Mouse (Mus musculus): ENCODE data around the gene Atp6v1e1. TPM values are rescaled to one million over a fixed set of nuclear protein-coding genes. Genes with fewer than 3 reads are reported as not detected.
"Not testable (repeated sequence)": the region's sequence is repeated elsewhere in the genome, so short reads cannot be mapped to it uniquely, and the experiment has no call there.

Gene Atp6v1e1
- total RNA-seq, 1 experiment: 126 TPM

GRCm38 (mm10) chr6:120860079-120860478, 37.5 kb upstream of the Atp6v1e1 start:
- no peak for TF ChIP-seq CHD2 (IDR thresholded peaks at IDR 0.05; ENCODE audit: low read depth, low read length)
- no peak for TF ChIP-seq ZC3H11A (IDR thresholded peaks at IDR 0.05; ENCODE audit: borderline replicate concordance, low read depth, low read length)
- no peak for TF ChIP-seq HCFC1 (IDR thresholded peaks at IDR 0.05; ENCODE audit: borderline replicate concordance, insufficient read depth, low read length)
- TF ChIP-seq ZNF384 (IDR thresholded peaks at IDR 0.05; ENCODE audit: low read depth, low read length): no peak
- no peak for TF ChIP-seq MAFK (IDR thresholded peaks at IDR 0.05; ENCODE audit: insufficient read depth, low read depth, low read length)
- no peak overlapping the region for H3K4me3 ChIP-seq (ENCODE audit: insufficient read depth in 1 of 2, low read depth in 1 of 2, low read length in 2 of 2, poor library complexity in 1 of 2, severe bottlenecking in 1 of 2)
- no peaks in the 10 kb centered on the region for H3K9me3 ChIP-seq (ENCODE audit: control insufficient read depth, insufficient read depth, low read depth, low read length)
- no peak for DNase-seq (ENCODE audit: low read depth, low spot score)
- H3K9ac ChIP-seq (ENCODE audit: insufficient read depth, low read depth, low read length, poor library complexity, severe bottlenecking): no peak overlapping the region
- in situ Hi-C loops (cut with MboI; ENCODE audit: low sequenced_read_pairs in 2 of 2, unreplicated experiment in 2 of 2): no loop called here
- H3K27ac ChIP-seq (ENCODE audit: insufficient read depth, low read depth, low read length, poor library complexity, severe bottlenecking): no peak overlapping the region
- peaks cover 3 to 6% of the 10 kb centered on the region in 2 experiments; a peak in 1 of 4 replicates for H3K4me1 ChIP-seq (ENCODE audit: control insufficient read depth in 2 of 2, insufficient read depth in 2 of 2, low read length in 2 of 2, poor library complexity in 1 of 2)
- no peaks in the 10 kb centered on the region; the same call in 1 of the 2 replicates for H3K36me3 ChIP-seq (ENCODE audit: control insufficient read depth, insufficient read depth, low read length, poor library complexity, severe bottlenecking)

GRCm38 (mm10) chr6:120858217-120858711, 35.7 kb upstream of the Atp6v1e1 start:
- in situ Hi-C loops (cut with MboI; ENCODE audit: low sequenced_read_pairs in 2 of 2, unreplicated experiment in 2 of 2): no loop called here
- Histone ChIP-seq H3K9ac (ENCODE audit: insufficient read depth, low read depth, low read length, poor library complexity, severe bottlenecking) (no peak overlapping the region), H3K4me1 (ENCODE audit: control insufficient read depth in 2 of 2, insufficient read depth in 2 of 2, low read length in 2 of 2, poor library complexity in 1 of 2) (peaks cover 3 to 6% of the 10 kb centered on the region in 2 experiments; a peak in 1 of 4 replicates), H3K9me3 (ENCODE audit: control insufficient read depth, insufficient read depth, low read depth, low read length) (no peaks in the 10 kb centered on the region), H3K4me3 (ENCODE audit: insufficient read depth in 1 of 2, low read depth in 1 of 2, low read length in 2 of 2, poor library complexity in 1 of 2, severe bottlenecking in 1 of 2) (no peak overlapping the region), H3K27ac (ENCODE audit: insufficient read depth, low read depth, low read length, poor library complexity, severe bottlenecking) (no peak overlapping the region), H3K36me3 (ENCODE audit: control insufficient read depth, insufficient read depth, low read length, poor library complexity, severe bottlenecking) (peaks cover 3% of the 10 kb centered on the region)
- no peak for DNase-seq (ENCODE audit: low read depth, low spot score)
- TF ChIP-seq ZC3H11A (IDR thresholded peaks at IDR 0.05; ENCODE audit: borderline replicate concordance, low read depth, low read length) (no peak), CHD2 (IDR thresholded peaks at IDR 0.05; ENCODE audit: low read depth, low read length) (no peak), ZNF384 (IDR thresholded peaks at IDR 0.05; ENCODE audit: low read depth, low read length) (no peak), MAFK (IDR thresholded peaks at IDR 0.05; ENCODE audit: insufficient read depth, low read depth, low read length) (no peak), HCFC1 (IDR thresholded peaks at IDR 0.05; ENCODE audit: borderline replicate concordance, insufficient read depth, low read length) (no peak)

- no peaks in the 10 kb centered on the region for H3K9me3 ChIP-seq (ENCODE audit: control insufficient read depth, insufficient read depth, low read depth, low read length)
- peaks cover 0 to 6% of the 10 kb centered on the region in 2 experiments; a peak in 1 of 4 replicates for H3K4me1 ChIP-seq (ENCODE audit: control insufficient read depth in 2 of 2, insufficient read depth in 2 of 2, low read length in 2 of 2, poor library complexity in 1 of 2)
- no peak overlapping the region for H3K9ac ChIP-seq (ENCODE audit: insufficient read depth, low read depth, low read length, poor library complexity, severe bottlenecking)
- no peak for DNase-seq (ENCODE audit: low read depth, low spot score)
- H3K27ac ChIP-seq (ENCODE audit: insufficient read depth, low read depth, low read length, poor library complexity, severe bottlenecking): no peak overlapping the region
- H3K36me3 ChIP-seq (ENCODE audit: control insufficient read depth, insufficient read depth, low read length, poor library complexity, severe bottlenecking): peaks cover 5% of the 10 kb centered on the region
- no peak overlapping the region for H3K4me3 ChIP-seq (ENCODE audit: insufficient read depth in 1 of 2, low read depth in 1 of 2, low read length in 2 of 2, poor library complexity in 1 of 2, severe bottlenecking in 1 of 2)
- TF ChIP-seq ZC3H11A (IDR thresholded peaks at IDR 0.05; ENCODE audit: borderline replicate concordance, low read depth, low read length) (no peak), HCFC1 (IDR thresholded peaks at IDR 0.05; ENCODE audit: borderline replicate concordance, insufficient read depth, low read length) (no peak), MAFK (IDR thresholded peaks at IDR 0.05; ENCODE audit: insufficient read depth, low read depth, low read length) (no peak), ZNF384 (IDR thresholded peaks at IDR 0.05; ENCODE audit: low read depth, low read length) (no peak), CHD2 (IDR thresholded peaks at IDR 0.05; ENCODE audit: low read depth, low read length) (no peak)
- in situ Hi-C loops (cut with MboI; ENCODE audit: low sequenced_read_pairs in 2 of 2, unreplicated experiment in 2 of 2): no loop called here
Observed at GRCm38 (mm10) chr6:120854413-120854812, 31.8 kb upstream of the Atp6v1e1 start.

- H3K9ac ChIP-seq (ENCODE audit: insufficient read depth, low read depth, low read length, poor library complexity, severe bottlenecking); H3K4me1 ChIP-seq (ENCODE audit: control insufficient read depth in 2 of 2, insufficient read depth in 2 of 2, low read length in 2 of 2, poor library complexity in 1 of 2); H3K4me3 ChIP-seq (ENCODE audit: insufficient read depth in 1 of 2, low read depth in 1 of 2, low read length in 2 of 2, poor library complexity in 1 of 2, severe bottlenecking in 1 of 2); H3K27ac ChIP-seq (ENCODE audit: insufficient read depth, low read depth, low read length, poor library complexity, severe bottlenecking); H3K36me3 ChIP-seq (ENCODE audit: control insufficient read depth, insufficient read depth, low read length, poor library complexity, severe bottlenecking); H3K9me3 ChIP-seq (ENCODE audit: control insufficient read depth, insufficient read depth, low read depth, low read length); DNase-seq (ENCODE audit: low read depth, low spot score); in situ Hi-C loops (cut with MboI; ENCODE audit: low sequenced_read_pairs in 2 of 2, unreplicated experiment in 2 of 2): not testable (repeated sequence)
Observed at GRCm38 (mm10) chr6:120850720-120851119, 28.1 kb upstream of the Atp6v1e1 start.

GRCm38 (mm10) chr6:120841754-120842153, 19.2 kb upstream of the Atp6v1e1 start:
- no peak for TF ChIP-seq CHD2 (IDR thresholded peaks at IDR 0.05; ENCODE audit: low read depth, low read length)
- no peak for TF ChIP-seq MAFK (IDR thresholded peaks at IDR 0.05; ENCODE audit: insufficient read depth, low read depth, low read length)
- TF ChIP-seq ZNF384 (IDR thresholded peaks at IDR 0.05; ENCODE audit: low read depth, low read length): no peak
- TF ChIP-seq ZC3H11A (IDR thresholded peaks at IDR 0.05; ENCODE audit: borderline replicate concordance, low read depth, low read length): no peak
- Histone ChIP-seq H3K27ac (ENCODE audit: insufficient read depth, low read depth, low read length, poor library complexity, severe bottlenecking) (no peak overlapping the region), H3K36me3 (ENCODE audit: control insufficient read depth, insufficient read depth, low read length, poor library complexity, severe bottlenecking) (no peaks in the 10 kb centered on the region), H3K9ac (ENCODE audit: insufficient read depth, low read depth, low read length, poor library complexity, severe bottlenecking) (no peak overlapping the region), H3K4me1 (ENCODE audit: control insufficient read depth in 2 of 2, insufficient read depth in 2 of 2, low read length in 2 of 2, poor library complexity in 1 of 2) (no peaks in the 10 kb centered on the region), H3K9me3 (ENCODE audit: control insufficient read depth, insufficient read depth, low read depth, low read length) (no peaks in the 10 kb centered on the region), H3K4me3 (ENCODE audit: insufficient read depth in 1 of 2, low read depth in 1 of 2, low read length in 2 of 2, poor library complexity in 1 of 2, severe bottlenecking in 1 of 2) (no peak overlapping the region)
- in situ Hi-C loops (cut with MboI; ENCODE audit: low sequenced_read_pairs in 2 of 2, unreplicated experiment in 2 of 2): no loop called here
- no peak for DNase-seq (ENCODE audit: low read depth, low spot score)
